Mouse (Mus musculus) kidney, embryonic 16.5 days (tissue): ENCODE measurements at regions not wholly inside any gene's neighbourhood (a gene's known extent, or its start where the extent isn't known, plus 50 kb on each side); places are given as distances from the start of the nearest gene placed in this dataset.

Source experiments
- ATAC-seq: fragments of 200-750 bp; cut with Nextera tagmentation; 2 replicates; pipeline ENCODE4 v1.8.0; 2017; ENCODE audit warnings: moderate TSS enrichment; ENCODE audit not compliant: low FRiP score, low TSS enrichment
- H3K27ac ChIP-seq: fragments of 300-500 bp; sonication (generic); 2 replicates; pipeline ENCODE4 v1.5.1; 2014; ENCODE audit warnings: low read length
- H3K27me3 ChIP-seq: fragments of 300-500 bp; sonication (generic); 2 replicates; pipeline ENCODE4 v1.6.1; 2014; ENCODE audit warnings: low read length, control low read depth, mixed read lengths; ENCODE audit not compliant: insufficient read depth
- H3K36me3 ChIP-seq: fragments of 300-500 bp; sonication (generic); 2 replicates; pipeline ENCODE4 v1.6.1; 2014; ENCODE audit warnings: low read length, control low read depth, mixed read lengths; ENCODE audit not compliant: insufficient read depth
- H3K4me1 ChIP-seq: fragments of 300-500 bp; sonication (generic); 2 replicates; pipeline ENCODE4 v1.6.1; 2014; ENCODE audit warnings: low read length, control low read depth, mixed read lengths; ENCODE audit not compliant: insufficient read depth
- H3K4me2 ChIP-seq: fragments of 300-500 bp; sonication (generic); replicated peaks from 2 replicates; pipeline ENCODE4 v1.6.1; 2014; ENCODE audit warnings: low read depth, low read length
- H3K4me3 ChIP-seq: fragments of 300-500 bp; sonication (generic); 2 replicates; pipeline ENCODE4 v1.5.1; 2014; ENCODE audit warnings: mild to moderate bottlenecking, low read length
- H3K9ac ChIP-seq: fragments of 300-500 bp; sonication (generic); replicated peaks from 2 replicates; pipeline ENCODE4 v1.6.1; 2014; ENCODE audit warnings: low read length
- H3K9me3 ChIP-seq: fragments of 300-500 bp; sonication (generic); 2 replicates; pipeline ENCODE4 v1.6.1; 2016; ENCODE audit warnings: low read length, control low read depth
- WGBS: fragments of 180-500 bp; shearing (Covaris S2); extraction: QIAGEN DNeasy Blood & Tissue Kit; methylation state at CpG from one replicate; pipeline ENCODE4 v1.1.7; 2014; 5-methylcytosine and 5-hydroxymethylcytosine counted together

DNA sequence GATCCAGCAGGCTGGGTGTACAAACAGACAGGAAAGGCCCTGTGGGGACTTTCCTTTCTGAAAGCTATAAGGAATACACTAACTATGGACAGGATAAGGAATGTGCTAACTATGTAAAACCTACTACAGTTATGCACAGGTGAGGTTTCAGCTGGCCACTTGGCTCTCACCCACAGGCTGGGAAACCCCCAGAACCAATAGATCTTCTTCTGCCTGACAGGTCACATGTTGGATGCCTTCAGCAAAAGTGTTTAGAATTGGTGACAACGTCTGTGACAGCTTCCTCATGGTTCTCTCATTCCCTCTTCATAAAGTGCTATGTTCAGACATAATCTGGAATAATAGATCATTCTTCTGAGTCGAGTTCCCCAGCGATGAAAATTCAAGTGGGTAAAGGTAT is 356.0 kb downstream of the Adgrl2 start:
- no peak overlapping the region for H3K9ac ChIP-seq
- H3K27ac ChIP-seq, result no peak overlapping the region
- H3K4me3 ChIP-seq, result no peak overlapping the region
- H3K9me3 ChIP-seq, result no peaks in the 10 kb centered on the region
- H3K27me3 ChIP-seq, result no peaks in the 10 kb centered on the region
- 54% methylated on average over 3 of the region's 3 CpGs for WGBS
- H3K4me2 ChIP-seq, result no peak overlapping the region
- no peak for ATAC-seq
- peaks cover 9% of the 10 kb centered on the region; the same call in 1 of the 2 replicates for H3K4me1 ChIP-seq
- no peaks in the 10 kb centered on the region for H3K36me3 ChIP-seq

DNA sequence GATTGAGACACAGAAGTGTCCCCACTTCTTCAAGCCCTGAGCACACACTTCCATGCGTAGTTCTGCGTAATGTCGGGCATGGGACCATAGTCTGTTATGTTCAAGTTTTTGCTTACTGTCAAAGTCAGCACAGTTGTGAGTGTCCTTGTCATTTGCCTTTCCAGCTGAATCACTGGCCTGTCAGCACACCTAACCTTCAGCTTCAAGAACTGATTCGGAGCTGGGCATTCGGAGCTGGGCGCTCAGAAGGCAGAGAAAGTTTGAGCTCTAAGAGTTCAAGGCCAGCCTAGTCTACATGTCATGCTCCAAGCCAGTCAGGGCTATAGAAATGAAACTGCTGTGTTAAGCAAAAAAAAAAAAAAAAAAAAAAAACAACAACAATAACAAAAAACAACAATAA is 357.1 kb downstream of the Adgrl2 start:
- 91% methylated on average over 6 of the region's 6 CpGs for WGBS
- Histone ChIP-seq H3K27me3 (no peaks in the 10 kb centered on the region), H3K4me2 (no peak overlapping the region), H3K36me3 (no peaks in the 10 kb centered on the region), H3K27ac (no peak overlapping the region), H3K4me3 (no peak overlapping the region), H3K9ac (no peak overlapping the region), H3K4me1 (peaks cover 9% of the 10 kb centered on the region; the same call in 1 of the 2 replicates), H3K9me3 (no peaks in the 10 kb centered on the region)
- no peak for ATAC-seq

DNA sequence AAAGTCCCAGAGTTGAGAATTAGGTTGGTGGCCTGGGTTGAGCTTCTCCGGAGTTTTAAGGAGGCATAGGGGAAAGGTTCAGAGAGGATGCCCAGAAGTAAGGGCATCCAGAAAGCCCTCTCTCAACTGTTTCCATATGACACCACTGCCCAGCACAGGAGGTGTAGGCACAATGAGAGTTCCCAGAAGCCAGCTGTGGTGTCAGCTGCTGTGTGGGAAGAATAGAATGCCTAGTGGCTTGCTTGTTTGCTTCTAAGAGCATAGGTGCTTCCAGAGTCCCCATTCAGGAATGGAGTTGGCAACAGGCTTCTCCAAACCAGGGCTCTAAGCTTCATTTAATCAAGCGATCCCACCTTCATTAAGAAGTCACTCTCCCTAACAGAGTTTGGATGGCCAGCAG is 357.9 kb downstream of the Adgrl2 start:
- 72% methylated on average over 2 of the region's 2 CpGs for WGBS
- ATAC-seq, result no peak
- Histone ChIP-seq H3K9ac (no peak overlapping the region), H3K4me1 (peaks cover 9% of the 10 kb centered on the region; the same call in 1 of the 2 replicates), H3K4me3 (no peak overlapping the region), H3K27ac (no peak overlapping the region), H3K4me2 (no peak overlapping the region), H3K36me3 (no peaks in the 10 kb centered on the region), H3K9me3 (no peaks in the 10 kb centered on the region), H3K27me3 (no peaks in the 10 kb centered on the region)

DNA sequence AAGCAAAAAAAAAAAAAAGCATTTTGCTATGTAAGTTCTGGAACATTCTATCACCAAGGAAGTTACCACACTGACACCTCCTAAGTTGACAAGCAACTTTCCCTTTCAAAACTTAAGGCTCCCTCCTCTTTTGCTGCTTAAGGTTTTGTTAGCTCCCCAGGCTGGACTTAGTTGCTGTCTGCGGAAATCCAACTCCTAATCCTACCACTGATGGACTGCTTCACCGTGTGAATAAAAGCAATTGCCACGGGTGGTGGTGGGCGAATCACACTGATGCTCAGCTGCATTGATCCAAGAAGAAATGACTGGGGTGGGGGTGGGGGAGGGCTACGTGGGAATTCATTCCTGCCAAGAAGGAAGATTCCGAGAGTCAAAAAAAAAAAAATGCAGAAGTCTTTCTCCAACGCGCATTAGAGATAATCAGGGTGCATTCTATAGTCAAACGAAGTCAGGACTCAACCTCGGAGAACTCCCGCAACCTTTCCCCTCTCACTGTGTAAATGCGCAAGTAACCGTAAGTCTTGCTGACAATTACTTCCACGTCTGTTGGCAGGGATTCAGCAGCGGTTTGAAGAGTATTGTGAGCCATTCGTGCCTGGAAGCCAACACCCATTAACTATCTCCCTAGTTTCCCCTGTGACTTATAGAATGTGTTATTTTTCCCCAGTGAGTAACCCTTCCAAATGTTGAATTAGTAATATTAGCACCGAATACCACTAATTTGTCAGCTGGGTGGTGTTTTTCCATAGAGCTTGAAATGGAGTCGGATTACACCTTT is 358.8 kb downstream of the Adgrl2 start:
- Histone ChIP-seq H3K9me3 (no peaks in the 10 kb centered on the region), H3K4me3 (no peak overlapping the region), H3K4me2 (peak overlapping the region; percentile 31), H3K4me1 (peaks cover 9% of the 10 kb centered on the region; the same call in 1 of the 2 replicates), H3K36me3 (no peaks in the 10 kb centered on the region), H3K9ac (no peak overlapping the region), H3K27ac (no peak overlapping the region), H3K27me3 (no peaks in the 10 kb centered on the region)
- ATAC-seq, result peak; percentile 42; the same call in 1 of the 2 replicates
- WGBS, result 37% methylated on average over 18 of the region's 18 CpGs

DNA sequence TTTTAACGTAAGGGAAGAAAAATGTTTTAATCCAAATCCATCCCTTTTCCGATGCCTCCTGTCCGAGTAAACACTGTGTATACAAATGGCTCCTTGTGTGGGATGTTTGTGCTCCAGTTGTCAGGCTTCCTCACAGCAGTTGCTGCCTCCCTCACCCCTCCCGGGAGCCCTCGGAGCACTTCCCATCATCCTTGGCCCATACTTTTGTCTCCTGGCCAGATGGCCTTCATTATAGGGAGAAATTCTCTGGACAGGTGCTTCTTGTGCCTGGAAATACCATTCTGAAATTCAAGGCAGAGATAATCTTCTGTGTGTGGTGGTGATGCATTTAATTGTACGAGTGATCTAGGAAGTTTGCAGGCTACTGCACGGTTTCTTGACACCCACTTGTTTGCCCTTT is 359.5 kb downstream of the Adgrl2 start:
- H3K4me2 ChIP-seq, result no peak overlapping the region
- H3K36me3 ChIP-seq, result no peaks in the 10 kb centered on the region
- WGBS, result 75% methylated on average over 7 of the region's 7 CpGs
- peaks cover 9% of the 10 kb centered on the region; the same call in 1 of the 2 replicates for H3K4me1 ChIP-seq
- no peak overlapping the region for H3K27ac ChIP-seq
- no peak overlapping the region for H3K4me3 ChIP-seq
- no peaks in the 10 kb centered on the region for H3K9me3 ChIP-seq
- no peaks in the 10 kb centered on the region for H3K27me3 ChIP-seq
- H3K9ac ChIP-seq, result no peak overlapping the region
- no peak for ATAC-seq

DNA sequence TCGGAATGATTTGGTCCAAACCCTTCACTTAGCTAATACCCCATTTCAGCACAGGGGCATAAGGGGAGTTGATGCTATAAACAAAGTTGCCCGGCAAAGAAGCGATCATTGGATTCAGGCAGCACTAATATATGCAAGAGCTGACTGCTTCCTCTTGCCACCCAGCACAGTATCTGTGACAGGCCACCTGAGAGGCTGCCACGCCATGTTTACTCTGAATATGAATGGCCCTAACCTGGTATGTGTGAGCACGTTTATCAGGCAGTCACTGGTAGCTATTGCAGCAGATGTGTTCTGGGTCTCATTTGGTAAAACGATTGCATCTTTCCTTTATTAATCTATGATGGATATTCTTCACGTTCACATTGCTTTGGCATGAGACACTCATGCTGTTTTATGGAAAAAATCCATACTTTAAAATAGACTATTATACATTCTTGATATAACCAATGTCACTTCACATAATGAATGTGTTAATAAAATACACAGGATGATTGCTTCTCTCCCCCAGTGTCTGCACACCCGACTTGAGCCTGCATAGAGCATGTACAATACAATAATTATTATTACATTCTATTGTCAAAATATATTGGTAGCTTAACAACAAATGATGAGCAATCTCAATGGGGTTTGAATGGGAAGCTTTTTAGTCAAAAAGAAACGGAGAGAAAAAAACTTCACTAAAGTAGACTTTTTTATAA is 375.2 kb downstream of the Adgrl2 start:
- Histone ChIP-seq H3K4me2 (no peak overlapping the region), H3K9me3 (no peaks in the 10 kb centered on the region), H3K4me3 (no peak overlapping the region), H3K9ac (no peak overlapping the region), H3K36me3 (no peaks in the 10 kb centered on the region), H3K4me1 (no peaks in the 10 kb centered on the region), H3K27ac (no peak overlapping the region), H3K27me3 (no peaks in the 10 kb centered on the region)
- no peak for ATAC-seq
- 82% methylated on average over 9 of the region's 9 CpGs for WGBS

DNA sequence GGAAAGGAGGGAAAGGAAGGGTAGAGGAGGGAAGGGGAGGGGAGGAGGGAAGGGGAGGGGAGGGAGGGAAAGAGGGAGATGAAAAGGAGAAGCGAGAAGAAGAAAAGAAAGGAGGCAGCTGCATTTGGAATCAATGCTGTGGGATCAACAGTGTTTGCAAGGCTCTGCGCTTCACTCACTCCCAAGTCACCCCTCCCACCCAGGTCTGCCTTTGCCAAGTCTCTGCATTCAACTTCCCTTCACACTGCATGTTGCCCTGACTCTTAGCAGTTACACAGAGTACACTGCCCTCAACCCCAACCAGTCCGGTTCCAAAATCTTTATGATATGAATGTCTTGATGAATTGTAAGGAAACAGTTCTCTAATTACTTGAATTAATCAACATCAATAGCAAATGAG is 376.9 kb downstream of the Adgrl2 start:
- H3K27ac ChIP-seq, result no peak overlapping the region
- no peaks in the 10 kb centered on the region for H3K36me3 ChIP-seq
- H3K4me3 ChIP-seq, result no peak overlapping the region
- no peaks in the 10 kb centered on the region for H3K4me1 ChIP-seq
- no peaks in the 10 kb centered on the region for H3K9me3 ChIP-seq
- ATAC-seq, result no peak
- H3K4me2 ChIP-seq, result no peak overlapping the region
- WGBS, result 72% methylated on average over 3 of the region's 3 CpGs
- H3K9ac ChIP-seq, result no peak overlapping the region
- H3K27me3 ChIP-seq, result no peaks in the 10 kb centered on the region

DNA sequence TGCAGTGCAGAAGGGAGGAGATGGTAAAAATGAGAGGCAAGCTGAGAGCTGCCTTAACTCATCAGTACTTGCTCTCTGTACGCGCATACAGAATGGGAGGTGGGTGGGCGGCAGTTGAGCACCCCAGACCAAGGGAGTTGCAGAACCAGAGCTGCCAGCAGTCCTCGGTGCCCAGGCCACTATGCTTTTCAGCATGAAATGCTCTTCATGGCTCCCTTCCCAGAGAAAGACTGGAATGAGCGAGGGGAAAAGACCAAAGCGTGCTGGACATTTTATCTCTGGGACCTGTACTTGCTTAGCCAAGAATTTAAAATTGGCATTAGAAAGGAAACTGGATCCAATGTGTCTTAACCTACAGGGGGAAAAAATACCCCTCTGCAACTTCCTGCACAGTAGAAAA is 387.1 kb downstream of the Adgrl2 start:
- Histone ChIP-seq H3K4me3 (no peak overlapping the region), H3K4me1 (no peaks in the 10 kb centered on the region), H3K9ac (no peak overlapping the region), H3K27ac (no peak overlapping the region), H3K36me3 (no peaks in the 10 kb centered on the region), H3K9me3 (no peaks in the 10 kb centered on the region), H3K27me3 (no peaks in the 10 kb centered on the region), H3K4me2 (no peak overlapping the region)
- no peak for ATAC-seq
- WGBS, result 83% methylated on average over 6 of the region's 6 CpGs

DNA sequence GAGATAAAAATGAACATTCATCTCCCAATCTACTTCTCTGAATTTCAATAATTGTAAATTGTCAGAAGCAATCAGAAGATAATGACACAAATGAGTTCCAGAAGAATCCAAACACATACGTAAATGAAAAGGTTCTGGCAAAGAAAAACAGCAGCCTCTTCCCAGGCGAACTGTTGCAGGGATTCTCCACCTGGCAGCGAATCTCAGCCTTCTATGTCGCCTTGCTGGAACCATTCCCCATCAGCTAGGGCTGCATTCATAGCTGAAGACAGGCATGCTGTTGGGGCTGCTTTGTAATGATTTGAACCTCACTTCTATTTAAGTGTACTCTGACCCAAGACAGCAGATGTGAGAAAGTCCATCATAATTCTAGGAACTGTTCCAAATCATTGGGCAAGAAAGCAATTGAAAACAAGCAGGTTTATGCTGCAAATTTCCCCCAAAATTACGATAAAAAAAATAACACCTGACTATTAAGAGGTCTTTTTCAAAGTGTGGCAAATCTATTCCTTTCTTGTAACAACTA is 387.6 kb downstream of the Adgrl2 start:
- Histone ChIP-seq H3K4me2 (no peak overlapping the region), H3K9me3 (no peaks in the 10 kb centered on the region), H3K27me3 (no peaks in the 10 kb centered on the region), H3K36me3 (no peaks in the 10 kb centered on the region), H3K4me3 (no peak overlapping the region), H3K4me1 (no peaks in the 10 kb centered on the region), H3K27ac (no peak overlapping the region), H3K9ac (no peak overlapping the region)
- WGBS, result 81% methylated on average over 5 of the region's 5 CpGs
- no peak for ATAC-seq

DNA sequence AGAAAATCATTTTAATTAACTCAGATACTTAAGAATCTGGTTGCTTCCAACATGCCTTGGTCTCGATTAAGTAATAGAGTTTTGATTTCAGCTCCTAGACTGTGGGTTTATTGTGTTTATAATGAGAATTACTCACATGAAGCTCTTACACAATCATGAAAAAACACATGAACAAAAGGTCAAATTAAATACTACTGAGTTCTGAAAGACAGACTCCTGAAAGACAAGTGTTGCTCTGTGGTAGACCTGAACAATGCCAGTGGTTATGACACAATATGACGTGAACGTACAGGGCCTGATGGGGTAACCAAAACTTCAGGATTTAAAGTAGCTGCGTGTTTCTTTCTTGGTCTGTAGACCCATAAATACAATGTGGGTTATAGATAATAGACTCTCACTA is 394.8 kb downstream of the Adgrl2 start:
- Histone ChIP-seq H3K27ac (no peak overlapping the region), H3K4me2 (no peak overlapping the region), H3K9ac (no peak overlapping the region), H3K27me3 (no peaks in the 10 kb centered on the region), H3K4me3 (no peak overlapping the region), H3K9me3 (no peaks in the 10 kb centered on the region), H3K4me1 (no peaks in the 10 kb centered on the region), H3K36me3 (no peaks in the 10 kb centered on the region)
- 92% methylated on average over 4 of the region's 4 CpGs for WGBS
- no peak for ATAC-seq
